Mouse (Mus musculus) common myeloid progenitor, adult 5-6 weeks (primary cell): Measurements from ENCODE around the gene Piwil4. TPM values are rescaled to one million over a fixed set of nuclear protein-coding genes. Genes with fewer than 3 reads are reported as not detected.

Experiments used
- ATAC-seq: replicated peaks from 2 replicates; pipeline ENCODE4 v1.8.0; 2016; ENCODE audit warnings: low read depth, mild to moderate bottlenecking, moderate TSS enrichment, inconsistent platforms; ENCODE audit not compliant: poor library complexity, severe bottlenecking
- total RNA-seq: library from RNA; stranded (forward); fragments of 200-1000, 187-1606 nt; gene quantifications from 2 replicates; pipeline ENCODE4 v1.2.3, GENCODE M21; 2017

The Piwil4 gene
- not detected in 2 replicates for total RNA-seq

- no peak for ATAC-seq
These were observed at the start of gene Piwil4 for GRCm38 (mm10) chr9:14740151-14740924. Piwil4 (minus strand) TSS chr9:14740733.

- ATAC-seq = no peak
These were observed 46.8 kb upstream of the Piwil4 start for GRCm38 (mm10) chr9:14787356-14787755.

DNA sequence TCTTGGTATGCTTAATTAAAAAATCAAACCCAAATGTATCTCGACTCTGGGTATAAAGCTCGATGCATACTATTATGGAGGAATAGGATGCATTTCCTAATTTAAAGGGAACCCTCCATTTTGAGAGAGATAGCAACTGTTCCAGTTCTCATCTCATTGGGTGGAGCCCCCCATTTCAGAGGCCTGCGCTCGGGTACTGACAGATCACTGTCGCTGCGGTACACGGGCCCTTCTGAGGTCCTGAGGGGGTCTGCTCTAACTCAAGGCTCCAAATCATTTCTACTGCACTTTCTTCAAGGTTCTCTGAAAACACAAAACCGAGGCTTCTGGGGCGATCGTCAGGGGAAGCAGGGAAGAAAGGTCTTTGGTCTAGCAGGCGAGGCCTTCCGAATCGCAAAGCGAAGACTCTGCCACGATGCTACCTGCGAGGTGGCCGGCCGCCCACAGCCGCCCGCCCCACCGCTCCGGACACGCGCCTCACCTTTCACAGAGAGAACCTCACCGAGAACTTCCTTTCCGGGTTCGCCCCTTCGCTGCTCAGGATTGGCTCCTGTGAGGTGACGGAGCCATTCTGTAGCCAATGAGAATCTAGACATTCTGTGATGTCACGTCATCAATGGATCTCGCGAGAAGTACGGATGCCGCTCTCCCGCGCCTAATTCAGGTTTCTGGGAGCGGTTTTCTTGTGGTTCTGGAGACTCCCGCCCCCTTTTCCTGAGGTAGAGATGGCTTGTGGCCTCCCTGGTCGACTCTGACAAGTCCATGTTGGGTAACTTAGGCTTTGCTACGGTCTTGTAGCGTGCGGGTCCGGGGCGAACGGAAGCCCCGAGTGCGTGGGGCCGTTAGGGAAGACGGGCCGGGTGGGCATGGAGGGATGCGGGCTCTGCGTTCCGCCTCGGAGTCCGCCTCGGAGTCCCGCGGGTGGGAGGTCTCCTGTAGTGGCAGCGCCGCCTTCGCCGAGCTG, 43.8 kb upstream of the Piwil4 start, which contains the start of the genes Mre11a and Ankrd49:
Gene Mre11a (plus strand): TSS at position 616 of the 964 bp plus-strand sequence.
Gene Ankrd49 (minus strand): TSS at position 818 of the 964 bp plus-strand sequence.
- peak; percentile 98 for ATAC-seq

GRCm38 (mm10) chr9:14778341-14778740, 37.8 kb upstream of the Piwil4 start:
- ATAC-seq = no peak

DNA sequence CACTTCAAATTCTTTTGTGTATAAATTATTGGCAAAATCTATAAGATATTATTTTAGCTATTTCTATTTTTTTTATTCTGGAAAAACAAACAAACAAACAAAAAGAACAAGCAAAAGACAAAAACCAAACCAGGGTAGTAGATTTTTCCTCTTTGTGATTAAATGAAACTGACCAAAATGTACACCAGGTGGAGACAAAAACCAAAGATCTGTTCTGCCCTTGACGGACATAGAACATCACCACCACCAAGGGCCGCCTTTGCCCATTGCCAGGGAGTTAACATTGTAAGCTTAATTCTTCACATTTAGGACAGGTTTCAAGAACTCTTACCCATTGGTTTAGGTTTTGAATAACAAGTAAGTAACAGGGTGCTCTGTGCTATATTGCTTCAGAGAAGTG, 33.3 kb upstream of the Piwil4 start:
- ATAC-seq = no peak

- peak; percentile 53 for ATAC-seq
These were observed 31.5 kb upstream of the Piwil4 start for GRCm38 (mm10) chr9:14772074-14772473.

GRCm38 (mm10) chr9:14770803-14771471, 30.4 kb upstream of the Piwil4 start, which contains the start of gene 1700012B09Rik:
1700012B09Rik (minus strand) TSS chr9:14771030.
- peak; percentile 73 for ATAC-seq

GRCm38 (mm10) chr9:14769811-14770210, 29.3 kb upstream of the Piwil4 start:
- no peak for ATAC-seq

- peak; percentile 70 for ATAC-seq
These were observed 24.2 kb upstream of the Piwil4 start for GRCm38 (mm10) chr9:14764765-14765164.

- ATAC-seq = peak; percentile 43
These were observed 18.7 kb upstream of the Piwil4 start for GRCm38 (mm10) chr9:14759261-14759660.

DNA sequence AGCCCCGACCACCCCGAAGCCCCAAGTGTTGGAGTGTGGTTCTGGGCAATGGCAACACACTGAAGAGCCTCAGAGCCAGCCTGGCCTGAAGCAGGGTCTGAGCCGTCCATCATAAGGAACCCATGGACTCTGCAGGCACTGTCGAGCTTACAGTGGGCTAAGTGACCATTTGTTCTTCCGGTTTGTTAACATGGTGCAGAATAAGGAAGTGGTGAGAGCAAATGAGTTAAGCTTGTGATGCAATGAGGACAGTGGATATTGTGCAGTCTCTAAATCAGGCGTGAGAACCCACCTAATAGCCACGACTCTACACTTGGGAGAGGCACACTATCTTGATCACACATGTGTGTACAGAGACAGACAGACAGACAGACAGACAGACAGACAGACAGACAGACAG, 18.1 kb upstream of the Piwil4 start:
- peak; percentile 89 for ATAC-seq

DNA sequence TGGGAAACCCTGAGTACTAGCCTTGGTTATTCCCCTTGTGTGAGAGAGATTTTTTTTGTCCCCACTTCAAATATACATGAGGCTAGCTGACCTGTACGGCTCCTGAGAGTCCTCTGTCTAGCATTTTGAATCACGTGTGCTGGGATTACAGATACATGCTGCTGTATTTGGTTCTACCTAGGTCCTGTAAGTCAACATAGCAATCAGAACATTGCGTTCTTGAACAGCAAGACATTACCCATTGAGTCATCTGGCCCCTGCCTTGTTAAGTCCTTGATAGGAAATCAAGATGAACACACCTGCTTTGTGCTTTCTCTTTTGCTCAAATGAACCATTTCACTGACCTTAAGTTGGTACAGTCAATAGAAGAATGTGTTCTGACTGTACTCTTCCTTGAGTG, 13.9 kb upstream of the Piwil4 start:
- ATAC-seq = no peak

DNA sequence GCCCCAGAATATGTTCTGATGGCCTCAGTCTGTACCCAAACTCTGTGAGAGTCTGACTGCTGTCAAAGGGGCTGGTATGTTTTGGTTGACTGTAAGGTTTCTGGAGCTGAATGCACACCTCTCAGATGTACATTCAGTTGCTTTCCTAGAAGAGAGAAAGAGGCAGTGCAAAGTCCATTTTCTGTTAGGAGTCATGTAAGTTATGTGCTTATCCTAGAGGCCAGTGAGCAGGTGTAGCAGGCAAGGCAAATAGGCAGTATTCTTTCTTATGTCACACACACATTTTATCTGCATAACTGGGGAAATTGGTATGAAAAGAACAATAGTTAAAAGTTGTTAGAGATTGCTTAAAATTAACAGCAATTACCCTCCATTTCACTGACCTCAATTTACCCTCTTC, 13.4 kb upstream of the Piwil4 start:
- ATAC-seq = no peak

- peak; percentile 76 for ATAC-seq
These were observed 11.5 kb upstream of the Piwil4 start, which contains the start of gene Fut4 for GRCm38 (mm10) chr9:14752001-14752522. Fut4 (minus strand) TSS chr9:14752393.

DNA sequence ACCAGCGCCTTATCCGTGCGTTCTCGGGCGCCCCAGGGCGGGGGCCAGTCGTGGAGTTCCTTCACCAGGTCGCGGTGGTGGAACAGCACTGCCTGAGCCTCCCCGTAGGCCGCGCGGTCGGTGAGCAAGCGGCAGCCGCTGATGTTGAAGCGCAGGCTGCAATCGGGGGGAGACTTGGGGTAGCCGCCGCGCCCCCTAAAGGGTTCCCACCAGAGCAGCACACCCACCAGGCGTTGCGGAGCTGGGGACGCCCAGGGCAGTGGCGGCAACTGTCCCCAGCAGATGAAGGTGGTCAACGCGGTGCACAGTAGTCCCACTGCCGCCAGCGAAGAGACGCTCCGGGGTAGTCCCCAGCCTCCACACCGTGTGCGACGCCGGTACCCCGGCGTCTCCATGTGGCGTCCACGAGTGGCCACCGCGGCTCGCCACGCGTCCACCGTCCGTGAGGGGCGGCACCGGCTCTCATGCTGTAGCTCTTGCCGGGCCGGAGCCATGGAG, 11.0 kb upstream of the Piwil4 start:
- ATAC-seq = peak; percentile 64

DNA sequence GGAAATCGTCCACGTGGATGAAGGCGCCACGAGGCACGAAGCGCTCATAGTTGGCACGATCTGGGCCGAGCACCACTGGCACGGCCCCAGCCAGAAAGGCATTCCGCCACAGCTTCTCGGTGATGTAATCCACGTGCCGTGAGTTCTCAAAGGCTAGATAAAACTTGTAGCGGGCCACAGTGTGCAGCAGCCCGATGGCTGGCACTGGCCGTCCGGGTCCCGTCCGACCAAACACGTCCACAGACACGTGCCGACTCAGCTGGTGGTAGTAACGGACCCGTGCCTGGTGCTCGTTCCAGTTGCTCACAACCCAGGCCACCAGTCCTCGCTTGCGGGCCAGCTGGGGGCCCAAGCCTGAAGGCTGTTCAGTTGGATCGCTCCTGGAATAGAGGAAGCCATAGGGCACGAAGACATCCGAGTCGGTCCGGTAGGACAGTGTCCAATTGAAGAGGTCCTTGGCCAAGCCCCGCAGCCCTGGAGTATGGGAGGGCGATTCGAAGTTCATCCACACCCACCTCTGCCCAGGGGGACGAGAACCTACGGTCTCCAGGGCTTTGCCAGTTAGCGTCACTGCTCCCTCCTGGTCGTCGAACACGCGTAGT, 10.5 kb upstream of the Piwil4 start:
- ATAC-seq = no peak

DNA sequence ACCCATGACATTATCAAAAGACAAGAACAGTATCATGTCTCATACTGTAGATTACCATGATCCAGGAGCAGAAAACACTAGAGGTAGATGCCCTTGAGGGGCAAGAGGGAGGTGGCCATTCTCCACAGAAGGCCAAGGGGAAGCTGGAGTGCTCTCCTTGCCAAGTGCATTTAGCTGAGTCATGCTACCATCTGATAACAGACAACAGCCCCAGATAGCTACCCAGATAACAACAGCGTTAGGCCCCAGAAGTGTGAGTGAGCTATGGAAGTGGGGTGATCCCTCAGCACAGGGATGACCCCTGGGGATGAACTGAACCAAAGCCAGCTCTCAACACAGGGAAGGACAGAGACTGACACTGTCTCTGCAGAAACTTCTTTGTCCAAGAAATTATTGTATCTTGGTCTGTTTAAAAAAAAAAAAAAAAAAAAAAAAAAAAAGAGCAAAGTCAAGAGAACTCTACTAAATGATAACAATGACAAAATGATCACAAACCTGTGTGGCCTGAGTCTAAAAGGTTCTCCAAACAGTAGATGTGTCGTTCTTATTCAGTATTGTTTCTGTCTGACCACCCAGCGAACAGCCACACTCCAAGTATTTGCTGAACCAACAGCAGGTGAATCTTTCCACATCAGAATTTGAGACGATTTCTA, 909 bp downstream of the Piwil4 start:
- peak; percentile 68 for ATAC-seq

DNA sequence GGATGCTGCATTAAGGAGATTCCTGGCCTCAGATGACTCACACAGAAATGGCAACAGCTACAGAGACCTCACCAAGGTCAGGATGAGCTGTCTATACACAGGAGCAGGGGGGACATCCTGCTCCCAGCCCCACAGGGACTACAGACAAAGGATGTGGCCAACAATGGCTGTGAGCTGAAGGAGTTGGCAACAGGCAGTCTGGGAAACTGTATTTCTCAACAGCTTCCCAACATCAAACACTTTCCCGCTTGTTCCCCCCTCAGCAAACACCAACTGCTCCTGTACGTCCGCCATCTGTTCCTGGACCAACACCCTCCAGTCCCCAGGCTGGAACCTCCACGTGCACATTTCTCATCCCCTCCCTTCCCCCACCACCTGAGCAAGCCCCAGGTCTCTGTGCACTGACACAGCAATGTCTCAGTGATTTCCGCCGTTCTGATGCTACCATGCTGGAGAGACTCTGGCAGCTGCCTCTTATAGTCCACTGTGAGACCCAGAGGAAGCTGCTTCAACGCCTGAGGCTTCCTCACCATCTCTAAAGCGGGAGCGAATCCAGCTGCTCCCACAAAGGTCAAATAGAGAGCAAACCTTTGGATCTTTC, 9.5 kb downstream of the Piwil4 start:
- no peak for ATAC-seq
